Mouse (Mus musculus): ENCODE measurements at regions not wholly inside any gene's neighbourhood (a gene's known extent, or its start where the extent isn't known, plus 50 kb on each side); places are given as distances from the start of the nearest gene placed in this dataset.

DNA sequence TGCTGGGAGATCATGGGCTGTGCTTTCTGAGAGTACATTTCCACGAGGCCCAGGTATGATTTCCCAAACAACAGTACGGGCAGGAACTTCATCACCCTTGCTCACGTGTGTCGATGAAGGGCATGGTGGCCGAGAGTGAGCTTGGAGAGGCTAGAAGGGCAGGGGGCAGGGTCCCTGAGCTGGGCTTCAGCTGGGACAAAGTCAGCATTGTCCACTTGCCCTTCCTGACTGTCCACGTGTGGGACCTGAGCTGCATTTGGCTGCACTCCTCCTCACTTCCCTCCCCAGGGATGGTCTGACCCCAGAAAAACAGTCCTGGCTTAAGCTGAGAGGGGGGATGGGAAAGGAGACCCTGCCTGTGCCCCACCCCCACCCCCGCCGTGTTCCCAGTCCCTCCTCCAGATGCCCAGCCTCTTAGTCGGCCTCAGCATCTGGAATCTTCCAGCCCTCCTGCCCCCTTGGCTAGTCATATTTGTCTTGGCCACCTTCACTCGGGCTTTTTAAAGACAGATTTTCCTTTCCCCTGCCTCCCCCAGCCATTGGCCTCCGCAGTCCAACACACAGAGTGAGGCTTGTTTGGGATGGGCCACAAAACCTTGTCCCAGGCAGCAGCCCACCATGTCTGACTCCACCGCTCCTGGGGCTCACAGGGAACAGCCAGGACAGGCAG lies 58.6 kb downstream of the Isg20 start:
- DNase-seq = no peak

DNA sequence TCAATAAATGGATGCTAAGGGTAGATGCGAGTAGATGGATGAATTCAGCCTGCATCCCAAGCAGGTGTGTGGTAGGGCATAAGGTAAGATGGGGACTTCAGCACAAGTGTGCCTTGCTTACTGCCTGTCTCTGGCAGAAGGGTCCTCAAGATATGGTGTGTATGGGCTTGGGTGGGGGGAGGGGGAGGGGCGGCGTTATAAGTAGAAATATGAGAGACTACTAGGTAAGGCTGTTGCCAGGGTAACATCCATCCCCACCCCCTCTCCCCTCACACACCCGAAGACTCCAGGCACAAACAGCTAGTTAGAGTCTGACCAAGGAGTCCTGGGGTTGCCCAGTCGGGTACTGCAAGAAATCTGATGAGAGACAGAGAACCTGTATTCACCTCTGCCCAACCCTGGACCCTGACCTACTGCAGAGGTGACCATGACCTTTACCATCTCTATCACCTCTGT lies 63.5 kb upstream of the Acan start:
- DNase-seq = no peak

DNA sequence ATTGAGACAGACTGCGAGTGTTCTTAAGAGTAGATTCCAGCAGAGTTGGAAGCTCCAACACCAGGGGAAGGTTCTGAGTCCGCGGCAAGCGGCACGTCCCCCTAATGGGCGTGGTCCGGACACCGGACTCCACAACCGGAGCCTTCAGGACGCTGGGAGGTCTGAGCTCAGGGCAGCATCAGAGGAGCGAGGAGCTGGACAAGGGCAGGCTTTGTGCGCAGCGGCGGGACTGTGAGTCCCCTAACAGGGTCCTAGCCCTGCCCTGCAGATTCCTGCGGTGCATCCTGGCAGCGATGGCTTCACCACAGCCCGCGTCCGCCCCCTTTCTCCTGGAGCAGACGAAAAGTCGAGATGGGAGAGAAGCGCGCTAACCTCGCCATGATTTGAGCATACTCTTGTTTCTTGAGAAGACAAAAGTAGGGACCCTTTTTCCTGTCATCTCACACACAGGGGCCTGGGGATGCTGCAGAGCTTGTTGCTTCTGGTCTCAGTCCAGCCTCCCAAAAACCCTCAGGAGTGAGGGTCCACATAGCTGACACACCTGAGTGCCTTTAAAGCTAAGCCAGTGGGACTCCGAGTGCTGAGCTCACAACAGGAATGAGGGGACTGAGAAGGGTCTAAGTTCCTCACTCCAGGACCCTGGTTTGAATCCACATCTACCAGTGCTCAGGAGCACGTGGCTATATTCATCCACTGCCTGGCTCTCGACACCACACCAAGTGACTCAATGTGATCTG lies 62.8 kb upstream of the Acan start:
- DNase-seq = peak; percentile 32

DNA sequence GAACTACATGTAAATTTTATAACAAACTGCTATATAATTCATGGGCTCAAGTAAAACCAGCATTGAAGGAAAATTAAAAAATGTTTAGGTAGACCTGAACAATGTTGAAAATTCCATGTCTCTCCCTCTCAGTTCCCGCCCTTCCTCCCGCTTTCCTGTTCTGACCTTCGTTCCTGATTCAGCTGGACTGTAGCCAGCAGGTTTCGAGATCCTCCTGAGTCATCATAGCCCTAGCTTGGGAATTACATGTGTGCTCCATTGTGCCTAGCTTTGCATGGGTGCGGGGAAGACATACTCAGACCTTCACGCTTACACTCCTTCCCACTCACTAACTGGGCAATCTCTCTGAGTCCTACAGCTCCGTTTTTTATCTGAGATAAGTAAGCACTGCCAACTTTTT lies 60.3 kb upstream of the Acan start:
- DNase-seq = no peak

DNA sequence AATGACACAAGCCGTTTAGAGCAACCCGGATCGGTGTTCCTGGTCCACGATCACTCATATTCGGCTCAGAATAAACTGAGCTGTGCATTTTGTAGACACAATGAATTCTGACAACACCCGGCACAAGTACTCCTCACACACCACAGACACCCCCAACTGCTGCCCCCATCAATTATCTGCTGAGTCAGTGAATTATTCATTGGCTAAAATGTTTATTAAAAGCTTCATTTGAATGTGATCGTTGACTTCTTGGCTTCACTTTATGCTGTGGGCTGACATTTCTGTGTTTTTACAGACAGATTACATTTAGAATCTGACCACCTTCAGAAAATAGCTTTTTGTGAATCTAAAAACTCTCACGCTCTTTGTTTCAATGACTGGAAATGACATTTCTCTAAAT lies 59.1 kb upstream of the Acan start:
- no peak for DNase-seq

DNA sequence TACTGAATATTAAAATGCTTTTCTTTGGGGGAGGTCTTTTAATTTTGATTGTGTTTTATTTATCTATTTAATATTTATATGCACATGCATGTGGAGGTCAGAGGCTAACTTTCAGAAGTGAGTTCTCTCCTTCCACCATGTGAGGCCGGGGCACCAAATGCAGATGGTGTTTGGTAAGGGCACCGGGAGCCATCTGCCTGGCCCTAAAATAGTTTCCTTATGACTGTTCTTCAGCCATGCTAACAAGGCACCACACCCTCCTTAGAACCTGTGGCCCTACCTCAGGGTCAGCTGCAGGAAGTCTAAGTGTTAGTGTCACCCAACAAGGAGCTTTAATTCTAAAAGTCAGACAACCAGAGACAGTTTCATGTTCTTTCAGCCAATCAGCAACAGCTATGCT lies 58.2 kb upstream of the Acan start:
- DNase-seq = no peak

DNA sequence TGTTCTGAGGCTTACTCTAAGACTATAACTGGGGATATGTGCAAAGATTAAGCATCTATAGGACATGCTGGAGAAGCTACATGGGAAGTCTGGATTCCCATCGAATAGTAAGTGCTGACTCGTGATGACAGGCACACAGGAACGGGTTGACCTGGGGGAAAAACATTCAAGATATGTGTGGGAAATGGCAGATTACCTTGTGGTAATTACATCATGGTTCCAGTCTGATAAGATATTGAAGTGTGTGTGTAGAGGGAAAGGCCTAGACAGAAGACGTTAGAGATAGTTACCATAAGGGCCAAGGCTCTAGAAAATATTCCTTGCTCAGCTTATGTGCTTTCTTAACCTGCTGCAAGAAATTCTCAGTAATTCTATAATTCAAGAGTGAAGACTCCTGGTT lies 57.5 kb upstream of the Acan start:
- no peak for DNase-seq
